Mouse (Mus musculus) intestine, postnatal 0 days (tissue): ENCODE measurements at regions not wholly inside any gene's neighbourhood (a gene's known extent, or its start where the extent isn't known, plus 50 kb on each side); places are given as distances from the start of the nearest gene placed in this dataset.

Experiments
- ATAC-seq: fragments of 200-750 bp; cut with Nextera tagmentation; 2 replicates; pipeline ENCODE4 v1.8.0; 2017; ENCODE audit warnings: mild to moderate bottlenecking, moderate TSS enrichment, moderate library complexity
- H3K27ac ChIP-seq: fragments of 300-500 bp; sonication (generic); 2 replicates; pipeline ENCODE4 v1.5.1; 2014; ENCODE audit warnings: mild to moderate bottlenecking, low read depth, low read length, moderate library complexity
- H3K27me3 ChIP-seq: fragments of 300-500 bp; sonication (generic); replicated peaks from 2 replicates; pipeline ENCODE4 v1.6.1; 2014; ENCODE audit warnings: low read length, mixed read lengths; ENCODE audit not compliant: control insufficient read depth, insufficient read depth
- H3K36me3 ChIP-seq: fragments of 300-500 bp; sonication (generic); 2 replicates; pipeline ENCODE4 v1.6.1; 2014; ENCODE audit warnings: mild to moderate bottlenecking, moderate library complexity; ENCODE audit not compliant: control insufficient read depth, insufficient read depth
- H3K4me1 ChIP-seq: fragments of 300-500 bp; sonication (generic); replicated peaks from 2 replicates; pipeline ENCODE4 v1.6.1; 2014; ENCODE audit warnings: antibody characterized with exemption, low read length, mixed read lengths; ENCODE audit not compliant: control insufficient read depth, insufficient read depth
- H3K4me2 ChIP-seq: fragments of 300-500 bp; sonication (generic); replicated peaks from 2 replicates; pipeline ENCODE4 v1.6.1; 2014; ENCODE audit warnings: low read depth, mild to moderate bottlenecking, moderate library complexity
- H3K4me3 ChIP-seq: fragments of 300-500 bp; sonication (generic); 2 replicates; pipeline ENCODE4 v1.5.1; 2014; ENCODE audit warnings: low read depth, low read length
- H3K9ac ChIP-seq: fragments of 300-500 bp; sonication (generic); 2 replicates; pipeline ENCODE4 v1.6.1; 2014; ENCODE audit warnings: mild to moderate bottlenecking, low read depth, low read length
- H3K9me3 ChIP-seq: fragments of 300-500 bp; sonication (generic); 2 replicates; pipeline ENCODE4 v1.6.1; 2016; ENCODE audit warnings: mixed run types; ENCODE audit not compliant: control insufficient read depth
- CTCF ChIP-seq: sonication (generic); IDR thresholded peaks from 2 replicates; pipeline ENCODE4 v1.5.1; 2016; ENCODE audit warnings: low read depth, mild to moderate bottlenecking, control low read depth, antibody characterized with exemption, moderate library complexity
- WGBS: fragments of 180-500 bp; shearing (Covaris S2); extraction: QIAGEN DNeasy Blood & Tissue Kit; methylation state at CpG from one replicate; pipeline ENCODE4 v1.1.7; 2014; 5-methylcytosine and 5-hydroxymethylcytosine counted together

- TF ChIP-seq CTCF: no peak
- Histone ChIP-seq H3K9me3 (no peaks in the 10 kb centered on the region), H3K27ac (no peak overlapping the region), H3K27me3 (no peaks in the 10 kb centered on the region), H3K9ac (no peak overlapping the region), H3K4me2 (no peak overlapping the region), H3K4me1 (no peaks in the 10 kb centered on the region), H3K4me3 (no peak overlapping the region), H3K36me3 (no peaks in the 10 kb centered on the region)
- 60% methylated on average over 8 of the region's 8 CpGs for WGBS
- ATAC-seq: no peak
Measured at GRCm38 (mm10) chr15:96874145-96874544, 174.6 kb upstream of the Slc38a2 start.

DNA sequence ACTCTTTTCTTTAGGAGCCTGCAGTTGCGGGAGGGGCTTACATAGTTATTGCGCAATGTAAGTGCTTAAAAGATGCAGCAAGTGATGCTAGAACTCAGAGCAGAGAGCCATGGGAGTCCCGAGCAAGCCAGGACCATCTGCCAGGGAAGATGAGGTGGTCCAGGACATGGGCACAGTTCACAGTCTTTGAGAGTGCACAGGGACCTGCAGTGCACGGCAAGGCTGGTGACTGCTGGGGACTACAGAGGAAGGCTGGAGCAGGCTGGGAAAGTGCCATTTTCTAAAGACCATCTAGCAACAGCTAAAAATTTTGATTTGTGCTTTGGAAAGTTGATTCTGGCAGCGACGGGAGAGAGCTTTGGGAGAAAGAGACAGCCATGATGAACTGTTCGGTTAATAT is 174.0 kb upstream of the Slc38a2 start:
- WGBS: 68% methylated on average over 7 of the region's 7 CpGs
- Histone ChIP-seq H3K27me3 (no peaks in the 10 kb centered on the region), H3K4me1 (no peaks in the 10 kb centered on the region), H3K9me3 (no peaks in the 10 kb centered on the region), H3K36me3 (no peaks in the 10 kb centered on the region), H3K4me2 (no peak overlapping the region), H3K27ac (no peak overlapping the region), H3K9ac (no peak overlapping the region), H3K4me3 (no peak overlapping the region)
- TF ChIP-seq CTCF: no peak
- no peak for ATAC-seq

DNA sequence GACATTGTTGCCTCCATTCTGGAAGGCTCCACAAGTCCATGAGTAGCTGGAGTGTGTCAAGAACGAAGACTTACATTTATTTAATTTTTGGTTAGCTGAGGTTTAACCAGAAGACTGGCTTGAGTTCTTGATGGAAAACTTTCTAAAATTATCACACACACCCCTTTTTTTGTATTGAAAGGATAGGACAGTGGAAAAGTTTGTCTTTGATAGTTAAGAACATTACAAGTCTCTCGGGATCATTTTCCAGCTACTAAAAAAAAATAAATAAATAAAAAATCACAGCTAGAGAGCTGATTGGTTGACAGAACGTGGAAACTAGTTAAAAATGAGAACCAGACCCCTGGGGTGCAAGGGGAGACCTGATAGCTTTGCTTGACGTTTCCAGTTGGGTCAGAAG is 173.6 kb upstream of the Slc38a2 start:
- H3K36me3 ChIP-seq: no peaks in the 10 kb centered on the region
- ATAC-seq: no peak
- H3K4me3 ChIP-seq: no peak overlapping the region
- no peak overlapping the region for H3K4me2 ChIP-seq
- TF ChIP-seq CTCF: no peak
- H3K9me3 ChIP-seq: no peaks in the 10 kb centered on the region
- no peaks in the 10 kb centered on the region for H3K4me1 ChIP-seq
- WGBS: 65% methylated on average over 4 of the region's 4 CpGs
- H3K9ac ChIP-seq: no peak overlapping the region
- H3K27ac ChIP-seq: no peak overlapping the region
- H3K27me3 ChIP-seq: no peaks in the 10 kb centered on the region

DNA sequence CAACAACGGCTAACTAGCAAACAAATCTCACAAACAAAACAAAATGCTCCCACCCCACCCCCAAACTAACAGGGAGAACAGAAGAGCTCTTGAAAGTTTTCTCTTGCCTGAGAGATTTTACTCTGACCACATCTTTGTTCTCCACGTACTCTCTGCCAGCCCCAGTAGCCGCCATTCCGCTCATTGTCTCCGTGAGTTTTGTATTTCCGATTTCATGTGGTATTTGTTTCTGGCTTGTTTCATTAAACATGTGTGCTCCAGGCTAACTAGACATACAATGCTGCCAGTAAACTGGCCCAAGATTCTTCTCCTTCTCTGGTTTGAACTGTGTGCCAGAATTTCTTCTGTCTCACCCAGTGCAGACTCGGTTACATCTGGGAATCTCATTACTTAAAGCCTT is 168.2 kb upstream of the Slc38a2 start:
- Histone ChIP-seq H3K9me3 (no peaks in the 10 kb centered on the region), H3K36me3 (no peaks in the 10 kb centered on the region), H3K4me1 (no peaks in the 10 kb centered on the region), H3K9ac (no peak overlapping the region), H3K27ac (no peak overlapping the region), H3K27me3 (no peaks in the 10 kb centered on the region), H3K4me2 (no peak overlapping the region), H3K4me3 (no peak overlapping the region)
- WGBS: 75% methylated on average over 7 of the region's 7 CpGs
- TF ChIP-seq CTCF: no peak
- ATAC-seq: no peak

DNA sequence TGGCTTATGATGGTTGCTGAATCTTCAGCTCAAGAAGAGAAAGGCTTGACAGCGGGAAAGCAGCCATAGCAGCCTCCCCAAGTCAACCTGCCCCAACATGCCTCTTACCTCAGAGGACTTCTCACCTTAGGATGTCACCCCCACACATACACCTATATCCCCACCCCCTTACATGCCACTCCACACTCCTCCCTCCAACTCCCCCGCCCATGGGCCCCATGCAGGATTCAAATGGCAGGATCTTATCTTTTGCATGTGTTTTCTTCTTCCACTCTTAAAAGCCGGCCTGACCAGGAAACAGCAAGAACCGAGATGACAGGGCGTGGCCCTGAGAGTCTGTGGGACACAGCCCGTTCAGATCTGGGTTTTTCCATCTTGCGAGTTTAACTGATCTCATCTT is 166.4 kb upstream of the Slc38a2 start:
- peak; percentile 33; the same call in 1 of the 2 replicates for ATAC-seq
- Histone ChIP-seq H3K4me1 (no peaks in the 10 kb centered on the region), H3K27me3 (no peaks in the 10 kb centered on the region), H3K9me3 (no peaks in the 10 kb centered on the region), H3K9ac (no peak overlapping the region), H3K4me3 (no peak overlapping the region), H3K36me3 (no peaks in the 10 kb centered on the region), H3K27ac (no peak overlapping the region), H3K4me2 (no peak overlapping the region)
- TF ChIP-seq CTCF: no peak
- WGBS: 64% methylated on average over 7 of the region's 7 CpGs

DNA sequence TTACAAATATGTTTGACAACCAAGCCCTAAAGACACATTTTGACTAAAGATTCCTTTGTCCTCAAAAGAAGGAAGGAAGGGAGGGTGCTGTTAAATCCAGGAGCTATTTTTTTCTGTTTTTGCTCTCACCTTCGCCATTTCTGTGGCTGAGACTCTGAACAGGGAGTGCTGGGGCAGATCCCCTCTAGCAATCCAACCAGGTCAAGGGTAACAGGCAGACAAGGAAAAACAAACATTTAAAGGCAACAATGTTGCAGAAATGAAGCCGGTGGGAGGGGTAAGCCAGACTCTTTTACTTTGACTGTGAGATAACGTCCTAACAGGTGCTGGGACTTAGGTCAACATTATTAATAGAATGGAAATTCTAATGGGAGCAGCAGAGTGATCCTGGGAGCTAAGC is 158.2 kb upstream of the Slc38a2 start:
- H3K9ac ChIP-seq: no peak overlapping the region
- TF ChIP-seq CTCF: no peak
- H3K27me3 ChIP-seq: no peaks in the 10 kb centered on the region
- H3K4me3 ChIP-seq: no peak overlapping the region
- H3K36me3 ChIP-seq: no peaks in the 10 kb centered on the region
- WGBS: 36% methylated on average over 3 of the region's 3 CpGs
- no peak for ATAC-seq
- no peak overlapping the region for H3K27ac ChIP-seq
- no peaks in the 10 kb centered on the region for H3K9me3 ChIP-seq
- no peaks in the 10 kb centered on the region for H3K4me1 ChIP-seq
- H3K4me2 ChIP-seq: no peak overlapping the region

GRCm38 (mm10) chr15:96851970-96852768 is 152.6 kb upstream of the Slc38a2 start:
- Histone ChIP-seq H3K27me3 (no peaks in the 10 kb centered on the region), H3K4me1 (no peaks in the 10 kb centered on the region), H3K9ac (no peak overlapping the region), H3K4me3 (no peak overlapping the region), H3K9me3 (no peaks in the 10 kb centered on the region), H3K36me3 (no peaks in the 10 kb centered on the region), H3K4me2 (no peak overlapping the region), H3K27ac (no peak overlapping the region)
- TF ChIP-seq CTCF: no peak
- ATAC-seq: no peak
- WGBS: 85% methylated on average over 21 of the region's 21 CpGs
